Mouse (Mus musculus): ENCODE data around the gene Als2cl.

GRCm38 (mm10) chr9:110945926-110946325 is 66.3 kb downstream of the Als2cl start, which contains the start of gene Tdgf1:
- no peak for TF ChIP-seq CTCF (IDR thresholded peaks at IDR 0.05; ENCODE audit: borderline replicate concordance, control insufficient read depth, extremely low read depth, insufficient read depth, low read length, poor library complexity)
- no peak for TF ChIP-seq POLR2A (IDR thresholded peaks at IDR 0.05; ENCODE audit: control insufficient read depth, extremely low read depth, insufficient read depth, low read length, poor library complexity)
